Mouse (Mus musculus): ENCODE measurements around the gene Gtf2a2.

GRCm38 (mm10) chr9:70044865-70045264 lies 32.5 kb downstream of the Gtf2a2 start:
- TF ChIP-seq CTCF (IDR thresholded peaks at IDR 0.05; ENCODE audit: low read depth, low read length) (no peak), POLR2A (IDR thresholded peaks at IDR 0.05; ENCODE audit: borderline replicate concordance, low read depth, low read length) (no peak)
